Mouse (Mus musculus) G1E (cell line): ENCODE measurements around the gene Sipa1l3. TPM values are rescaled to one million over a fixed set of nuclear protein-coding genes. Genes with fewer than 3 reads are reported as not detected.

Experiments used
- ATAC-seq: 2 replicates; pipeline ENCODE4 v1.8.0; 2016; ENCODE audit warnings: mild to moderate bottlenecking; ENCODE audit not compliant: insufficient number of reproducible peaks, poor library complexity, low FRiP score, severe bottlenecking; ENCODE audit errors: extremely low read depth
- DNase-seq: peaks from one replicate; pipeline ENCODE4 v3.0.0; 2012; ENCODE audit warnings: low spot score
- H3K27me3 ChIP-seq: 2 replicates; pipeline ENCODE4 v1.6.1; 2012; ENCODE audit warnings: mild to moderate bottlenecking, low read length, inconsistent platforms; ENCODE audit not compliant: insufficient read depth
- H3K36me3 ChIP-seq: replicated peaks from 2 replicates; pipeline ENCODE3; 2012; ENCODE audit warnings: mild to moderate bottlenecking, inconsistent platforms
- H3K4me1 ChIP-seq: 2 replicates; pipeline ENCODE4 v1.6.1; 2012; ENCODE audit warnings: low read depth, low read length, inconsistent platforms, mixed read lengths; ENCODE audit not compliant: insufficient read depth
- H3K4me3 ChIP-seq: 2 replicates; pipeline ENCODE4 v1.5.1; 2012; ENCODE audit warnings: low read depth, mild to moderate bottlenecking, inconsistent platforms, low read length, moderate library complexity, mixed read lengths
- H3K9me3 ChIP-seq: replicated peaks from 2 replicates; pipeline ENCODE4 v1.6.1; 2012; ENCODE audit warnings: inconsistent platforms
- CTCF ChIP-seq: IDR thresholded peaks from 2 replicates; pipeline ENCODE4 v1.5.1; 2012; ENCODE audit warnings: low read depth, low read length, inconsistent platforms, mixed read lengths
- GATA1 ChIP-seq: IDR thresholded peaks from 2 replicates; pipeline ENCODE4 v1.6.1; 2012; ENCODE audit warnings: borderline replicate concordance, low read length, inconsistent platforms, mixed read lengths
- GATA2 ChIP-seq: IDR thresholded peaks from 2 replicates; pipeline ENCODE4 v1.6.1; 2012; ENCODE audit warnings: low read depth, low read length, inconsistent platforms, borderline replicate concordance
- POLR2AphosphoS5 ChIP-seq: IDR thresholded peaks from 2 replicates; pipeline ENCODE4 v1.6.1; 2012; ENCODE audit warnings: low read depth, low read length, inconsistent platforms; ENCODE audit not compliant: insufficient replicate concordance
- TAL1 ChIP-seq: conservative IDR thresholded peaks from 2 replicates; pipeline ENCODE4 v1.6.1; 2012; ENCODE audit warnings: low read depth, low read length, inconsistent platforms, mixed read lengths
- polyA plus RNA-seq: library from polyadenylated mRNA; stranded (reverse); fragments of >175 nt; gene quantifications from 2 replicates; pipeline ENCODE4 v1.2.3, GENCODE M21; 2012
- total RNA-seq, 2 experiments: library from RNA; stranded (forward) in 1 of 2; stranded (reverse) in 1 of 2; fragments of 200-1000 nt in 1 of 2; fragments of >200 nt in 1 of 2; fragmentation: Nextera tagmentation in 1 of 2; gene quantifications; 2 replicates each; pipeline ENCODE4 v1.2.3; 2014 to 2017

The Sipa1l3 gene
- total and polyA plus RNA-seq, 3 experiments = 5.8 to 107 (median 49.6) TPM

DNA sequence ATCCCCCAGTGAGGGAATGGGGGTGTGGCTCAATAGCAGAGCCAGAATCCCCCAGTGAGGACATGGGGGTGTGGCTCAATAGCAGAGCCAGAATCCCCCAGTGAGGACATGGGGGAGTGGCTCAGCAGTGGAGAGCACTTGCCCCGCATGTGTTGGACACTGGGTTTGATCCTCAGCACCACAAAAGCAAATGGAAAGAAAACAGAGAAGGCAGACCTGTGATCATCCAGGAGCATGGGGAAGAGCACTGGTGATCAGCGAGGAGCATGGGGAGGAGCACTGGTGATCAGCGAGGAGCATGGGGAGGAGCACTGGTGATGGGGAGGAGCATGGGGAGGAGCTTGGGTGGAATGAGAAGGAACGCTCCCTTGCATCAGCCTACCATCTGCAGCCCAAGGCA is 98.6 kb downstream of the Sipa1l3 start:
- ATAC-seq (no peak), DNase-seq (no peak)
- H3K36me3 ChIP-seq = peaks cover 33% of the 10 kb centered on the region
- H3K4me1 ChIP-seq = peaks cover 8% of the 10 kb centered on the region
- no peaks in the 10 kb centered on the region for H3K27me3 ChIP-seq
- no peaks in the 10 kb centered on the region for H3K9me3 ChIP-seq
- no peak for TF ChIP-seq POLR2AphosphoS5
- TF ChIP-seq CTCF = no peak
- TF ChIP-seq GATA2 = no peak
- no peak overlapping the region for H3K4me3 ChIP-seq

GRCm38 (mm10) chr7:29418231-29418630 is 100.2 kb downstream of the Sipa1l3 start:
- TF ChIP-seq TAL1 (no peak), CTCF (no peak), GATA1 (no peak), POLR2AphosphoS5 (no peak), GATA2 (no peak)
- peaks cover 27% of the 10 kb centered on the region for H3K36me3 ChIP-seq
- H3K4me3 ChIP-seq = no peak overlapping the region
- peaks cover 8% of the 10 kb centered on the region for H3K4me1 ChIP-seq
- no peaks in the 10 kb centered on the region for H3K9me3 ChIP-seq
- no peaks in the 10 kb centered on the region for H3K27me3 ChIP-seq
- DNase-seq (no peak), ATAC-seq (no peak)

DNA sequence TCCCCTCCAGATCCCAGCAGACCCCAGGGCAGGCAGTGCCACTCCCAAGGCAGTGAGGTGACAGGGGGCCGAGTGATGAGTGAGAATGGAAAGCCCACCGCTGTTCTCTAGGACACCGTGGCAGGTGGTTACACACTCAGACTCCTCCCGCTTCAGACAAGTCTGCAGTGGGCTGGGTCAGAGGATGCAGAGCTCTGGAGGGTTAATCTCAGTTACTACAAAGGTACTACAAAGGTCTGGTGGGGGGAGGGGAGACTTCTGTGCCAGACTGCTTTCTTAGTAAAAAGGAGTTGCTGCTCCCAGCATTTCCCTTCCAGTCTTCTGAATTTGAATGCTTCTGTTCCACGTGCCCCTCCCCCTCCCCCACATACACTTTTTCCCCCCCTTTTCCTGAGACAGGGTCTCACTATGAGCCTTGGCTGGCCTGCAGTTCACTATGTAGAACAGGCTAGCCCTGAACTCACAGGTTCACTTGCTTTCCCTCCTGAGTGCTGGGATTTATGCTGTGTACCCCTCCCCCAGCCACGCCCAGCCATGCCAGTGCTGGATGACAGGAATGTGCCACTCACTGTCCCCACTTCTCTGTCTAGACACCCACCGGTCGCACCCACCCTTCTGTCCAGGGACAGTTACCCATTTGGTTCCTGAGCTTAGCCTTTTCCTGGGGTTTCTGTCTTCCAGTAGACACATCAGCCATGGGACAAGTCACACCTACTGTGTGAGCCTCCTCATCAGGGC is 100.9 kb downstream of the Sipa1l3 start:
- Histone ChIP-seq H3K4me1 (peaks cover 8% of the 10 kb centered on the region), H3K9me3 (no peaks in the 10 kb centered on the region), H3K27me3 (no peaks in the 10 kb centered on the region), H3K36me3 (peaks cover 27% of the 10 kb centered on the region), H3K4me3 (no peak overlapping the region)
- DNase-seq = no peak
- ATAC-seq = no peak
- TF ChIP-seq GATA1 = no peak
- TF ChIP-seq GATA2 = no peak
- no peak for TF ChIP-seq POLR2AphosphoS5
- no peak for TF ChIP-seq TAL1
- no peak for TF ChIP-seq CTCF

DNA sequence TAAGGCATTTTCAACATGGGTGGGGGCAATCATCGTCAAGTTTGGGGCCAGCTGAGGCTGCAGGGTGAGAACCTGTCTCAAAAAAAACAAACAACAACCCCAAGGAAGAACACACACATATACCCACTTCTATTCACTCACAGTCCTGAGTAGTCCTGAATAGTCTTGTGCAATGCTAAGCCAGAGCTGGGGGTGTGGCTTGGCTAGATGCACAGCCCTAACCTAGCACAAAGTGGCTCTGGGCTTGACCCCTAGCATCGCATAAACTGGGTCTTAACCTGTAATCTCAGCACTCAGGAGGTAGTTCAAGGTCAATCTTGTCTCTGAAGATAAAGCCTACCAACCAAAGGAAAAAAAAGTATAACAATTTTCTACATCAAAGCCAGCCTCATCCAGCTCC is 101.5 kb downstream of the Sipa1l3 start:
- TF ChIP-seq GATA1 (no peak), CTCF (no peak), TAL1 (no peak), POLR2AphosphoS5 (no peak), GATA2 (no peak)
- DNase-seq = no peak
- no peaks in the 10 kb centered on the region for H3K27me3 ChIP-seq
- no peak overlapping the region for H3K4me3 ChIP-seq
- H3K4me1 ChIP-seq = peaks cover 8% of the 10 kb centered on the region
- H3K9me3 ChIP-seq = no peaks in the 10 kb centered on the region
- H3K36me3 ChIP-seq = peaks cover 27% of the 10 kb centered on the region
- no peak for ATAC-seq

DNA sequence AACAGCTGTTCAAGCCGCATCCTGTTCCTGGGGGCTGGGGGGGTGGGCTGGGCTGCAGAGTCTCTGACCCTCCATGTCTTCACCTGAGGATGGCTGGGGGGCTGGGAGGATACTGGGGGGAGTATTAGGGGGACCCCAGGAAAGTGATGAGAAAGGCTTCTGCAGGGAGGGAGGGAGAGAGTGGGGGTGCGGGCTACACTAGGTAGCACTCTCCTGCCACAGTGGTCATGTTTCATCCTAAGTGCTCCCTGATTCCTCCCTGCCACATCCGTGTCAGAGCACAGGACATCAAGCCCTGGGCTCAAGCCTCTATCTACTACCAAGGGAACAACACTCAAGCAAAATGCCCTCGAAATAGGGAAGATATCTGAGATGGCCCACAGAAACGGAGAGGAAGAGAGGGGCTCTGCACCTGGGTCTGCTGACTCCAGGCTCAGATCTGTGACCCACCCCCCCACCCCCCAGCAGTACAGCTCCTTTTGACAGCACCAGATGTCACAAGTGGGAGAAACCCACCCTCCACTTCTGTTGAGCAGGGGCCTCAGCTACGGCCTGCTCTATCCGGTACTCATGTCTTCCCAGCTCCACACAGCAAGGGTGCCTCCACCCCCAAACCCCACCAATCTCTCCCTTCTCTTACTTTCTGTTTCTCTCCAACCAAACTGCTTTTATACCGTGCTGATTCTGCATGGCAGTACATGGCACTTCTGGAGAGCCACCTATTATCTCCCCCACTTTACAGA is 106.4 kb downstream of the Sipa1l3 start:
- no peak for TF ChIP-seq GATA1
- TF ChIP-seq CTCF = no peak
- TF ChIP-seq GATA2 = no peak
- TF ChIP-seq POLR2AphosphoS5 = no peak
- TF ChIP-seq TAL1 = no peak
- H3K27me3 ChIP-seq = no peaks in the 10 kb centered on the region
- no peak for DNase-seq
- H3K4me1 ChIP-seq = peaks cover 3% of the 10 kb centered on the region
- no peak overlapping the region for H3K4me3 ChIP-seq
- H3K36me3 ChIP-seq = peaks cover 34% of the 10 kb centered on the region
- H3K9me3 ChIP-seq = no peaks in the 10 kb centered on the region
- no peak for ATAC-seq

DNA sequence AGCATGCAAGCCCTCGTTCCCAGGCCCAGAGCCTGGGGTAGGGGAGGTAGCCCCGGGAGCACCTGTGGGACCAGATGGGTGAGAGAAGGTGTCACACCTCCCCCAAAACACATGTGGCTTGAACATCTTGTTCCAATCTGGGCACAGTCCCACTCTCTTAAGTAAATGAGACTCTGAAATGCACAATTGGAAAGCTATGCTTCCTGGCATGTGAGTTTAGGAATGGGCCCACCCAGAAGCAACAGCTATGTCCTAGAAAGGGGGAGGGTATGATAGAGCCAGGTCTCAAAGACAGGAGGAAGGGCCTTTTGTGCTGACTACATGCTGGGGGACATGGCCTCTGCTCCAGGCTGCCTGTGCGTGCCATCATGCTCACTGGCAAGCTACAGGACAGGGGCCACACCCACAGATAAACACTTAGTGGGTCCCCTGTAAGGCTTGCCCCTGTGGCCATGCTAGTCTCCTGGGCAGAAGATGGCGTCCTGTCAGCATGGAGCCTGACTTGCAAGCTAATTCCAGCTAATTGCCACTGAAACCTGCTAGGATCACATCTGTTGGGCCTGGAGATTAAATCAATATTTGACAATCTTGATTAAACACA is 107.1 kb downstream of the Sipa1l3 start:
- Histone ChIP-seq H3K4me1 (peaks cover 3% of the 10 kb centered on the region), H3K4me3 (no peak overlapping the region), H3K27me3 (no peaks in the 10 kb centered on the region), H3K9me3 (no peaks in the 10 kb centered on the region), H3K36me3 (peaks cover 39% of the 10 kb centered on the region)
- no peak for TF ChIP-seq POLR2AphosphoS5
- TF ChIP-seq GATA1 = no peak
- no peak for TF ChIP-seq TAL1
- no peak for TF ChIP-seq GATA2
- no peak for TF ChIP-seq CTCF
- DNase-seq = no peak
- ATAC-seq = no peak
